Mouse (Mus musculus) T-helper 2 cell (primary cell): ENCODE measurements at regions not wholly inside any gene's neighbourhood (a gene's known extent, or its start where the extent isn't known, plus 50 kb on each side); places are given as distances from the start of the nearest gene placed in this dataset.

Experiments
- in situ Hi-C: fragments of 300-600 bp; cut with MboI, MseI; formaldehyde crosslinking; loops from one replicate; pipeline ENCODE4 v1.15.1; 2025; ENCODE audit warnings: high pct_unique_total_duplicates

- in situ Hi-C loops = no loop called here
Observed at GRCm38 (mm10) chr2:139114523-139114922, 379.2 kb upstream of the Sptlc3 start.

- in situ Hi-C loops = no loop called here
Observed at GRCm38 (mm10) chr2:139120905-139121304, 372.8 kb upstream of the Sptlc3 start.

- in situ Hi-C loops = no loop called here
Observed at GRCm38 (mm10) chr2:139132121-139132520, 361.6 kb upstream of the Sptlc3 start.

GRCm38 (mm10) chr2:139147004-139147403 is 346.7 kb upstream of the Sptlc3 start:
- in situ Hi-C loops = no loop called here

GRCm38 (mm10) chr2:139179641-139180040 is 314.1 kb upstream of the Sptlc3 start:
- in situ Hi-C loops = no loop called here

GRCm38 (mm10) chr2:139198281-139198680 is 295.4 kb upstream of the Sptlc3 start:
- in situ Hi-C loops = no loop called here

GRCm38 (mm10) chr2:139207649-139208048 is 286.1 kb upstream of the Sptlc3 start:
- in situ Hi-C loops = no loop called here

- in situ Hi-C loops = no loop called here
Observed at GRCm38 (mm10) chr2:139220757-139221400, 272.8 kb upstream of the Sptlc3 start.

GRCm38 (mm10) chr2:139230453-139230852 is 263.3 kb upstream of the Sptlc3 start:
- in situ Hi-C loops = no loop called here

GRCm38 (mm10) chr2:139250138-139250537 is 243.6 kb upstream of the Sptlc3 start:
- in situ Hi-C loops = loop anchor here (10.0 kb wide), 1 partner anchor 315 kb away; no protein-coding TSS in a partner anchor

GRCm38 (mm10) chr2:139267119-139267518 is 226.6 kb upstream of the Sptlc3 start:
- in situ Hi-C loops = no loop called here

GRCm38 (mm10) chr2:139276581-139276980 is 217.1 kb upstream of the Sptlc3 start:
- in situ Hi-C loops = no loop called here

GRCm38 (mm10) chr2:139277571-139277970 is 216.1 kb upstream of the Sptlc3 start:
- in situ Hi-C loops = no loop called here

- in situ Hi-C loops = loop anchor here (10.0 kb wide), 1 partner anchor 916 kb away; no protein-coding TSS in a partner anchor
Observed at GRCm38 (mm10) chr2:139281056-139281455, 212.7 kb upstream of the Sptlc3 start.

- in situ Hi-C loops = loop anchor here (10.0 kb wide), 1 partner anchor 920 kb away; no protein-coding TSS in a partner anchor
Observed at GRCm38 (mm10) chr2:139284315-139284714, 209.4 kb upstream of the Sptlc3 start.

GRCm38 (mm10) chr2:139286446-139286845 is 207.3 kb upstream of the Sptlc3 start:
- in situ Hi-C loops = loop anchor here (10.0 kb wide), 1 partner anchor 922 kb away; no protein-coding TSS in a partner anchor

GRCm38 (mm10) chr2:139298541-139299152 is 195.1 kb upstream of the Sptlc3 start:
- in situ Hi-C loops = no loop called here

- in situ Hi-C loops = no loop called here
Observed at GRCm38 (mm10) chr2:139311401-139311812, 182.3 kb upstream of the Sptlc3 start.

- in situ Hi-C loops = no loop called here
Observed at GRCm38 (mm10) chr2:139312053-139312452, 181.7 kb upstream of the Sptlc3 start.

GRCm38 (mm10) chr2:139322509-139322908 is 171.2 kb upstream of the Sptlc3 start:
- in situ Hi-C loops = no loop called here

- in situ Hi-C loops = no loop called here
Observed at GRCm38 (mm10) chr2:139325501-139325900, 168.2 kb upstream of the Sptlc3 start.

- in situ Hi-C loops = no loop called here
Observed at GRCm38 (mm10) chr2:139334681-139335080, 159.0 kb upstream of the Sptlc3 start.

- in situ Hi-C loops = no loop called here
Observed at GRCm38 (mm10) chr2:139338240-139338639, 155.5 kb upstream of the Sptlc3 start.
